Mouse (Mus musculus) neural tube, embryonic 10.5 days (tissue): ENCODE measurements around the gene Dysf.
A peak's percentile ranks its signal among the peaks of the same experiment; 100 is the strongest.
"Not testable (repeated sequence)": the region's sequence is repeated elsewhere in the genome, so short reads cannot be mapped to it uniquely, and the experiment has no call there.

ENCODE experiments used
- DNase-seq: peaks from one replicate; pipeline ENCODE4 v3.0.0-alpha.2; 2017; ENCODE audit warnings: low spot score; ENCODE audit errors: extremely low spot score

Gene Dysf

DNA sequence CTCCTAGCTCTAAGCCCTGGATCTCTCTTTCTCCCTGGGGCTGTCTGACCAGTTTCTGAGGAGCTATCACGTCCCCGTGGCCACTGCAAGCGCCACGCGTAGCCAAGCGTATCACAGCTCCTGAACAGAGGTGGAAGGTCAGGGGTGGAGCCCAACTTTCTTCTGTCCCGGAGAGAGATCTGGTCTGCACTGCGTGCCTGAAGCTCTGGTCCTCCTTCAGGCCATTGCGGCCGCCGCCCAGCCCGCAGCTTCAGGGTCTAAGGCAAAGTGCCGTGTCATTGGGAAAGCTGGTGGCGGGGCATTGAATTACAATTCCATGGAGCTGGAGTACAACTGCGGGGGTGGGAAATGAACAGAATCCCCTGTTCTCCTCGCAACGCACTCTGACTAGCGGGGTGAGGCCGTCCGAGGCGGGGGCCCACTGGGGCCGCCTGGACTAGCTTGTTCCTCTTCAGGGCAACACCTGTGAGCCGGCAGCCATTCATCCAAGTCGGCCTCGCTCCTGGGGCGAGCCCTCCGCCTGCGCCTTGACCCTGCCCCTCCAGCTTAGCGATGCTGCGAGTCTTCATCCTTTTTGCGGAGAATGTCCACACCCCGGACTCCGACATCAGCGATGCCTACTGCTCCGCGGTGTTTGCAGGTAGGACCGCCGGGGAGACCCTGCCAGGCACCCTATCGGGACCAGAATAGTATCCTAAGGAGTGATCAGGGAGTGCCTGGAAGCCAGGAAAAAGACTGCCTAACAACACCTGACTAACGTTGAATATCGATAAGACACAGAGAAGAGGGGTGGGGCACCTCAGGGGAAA is at the start of gene Dysf:
Dysf (plus strand) TSS at position 228 of the 809 bp plus-strand sequence.
- peak; percentile 64 for DNase-seq

GRCm38 (mm10) chr6:83987642-83988041 is 20.7 kb upstream of the Dysf start:
- no peak for DNase-seq

- DNase-seq = no peak
Measured at GRCm38 (mm10) chr6:84002716-84003115, 5.7 kb upstream of the Dysf start.

GRCm38 (mm10) chr6:84004295-84004694 is 4.1 kb upstream of the Dysf start:
- no peak for DNase-seq

- DNase-seq = no peak
Measured at GRCm38 (mm10) chr6:84009172-84009872, 932 bp downstream of the Dysf start.

DNA sequence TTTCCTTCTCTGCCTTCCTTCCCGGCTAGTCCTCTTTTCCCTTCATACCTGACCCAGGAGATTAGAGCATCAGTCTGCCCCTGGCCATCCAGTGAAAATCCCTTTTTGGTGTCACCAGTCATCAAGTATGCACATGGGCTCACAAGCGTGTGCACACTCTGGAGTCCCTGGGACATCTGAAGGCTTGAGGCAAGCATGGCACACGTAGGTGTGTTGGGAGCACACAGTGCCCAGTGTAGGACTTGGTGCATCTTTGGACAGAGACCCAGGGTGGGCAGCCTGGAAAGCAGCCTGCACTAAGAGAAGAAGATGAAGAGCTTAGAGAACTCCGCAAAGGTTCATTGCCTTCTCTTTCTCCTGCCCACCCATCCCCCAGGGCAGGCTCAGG is 1.5 kb downstream of the Dysf start:
- DNase-seq = no peak

DNA sequence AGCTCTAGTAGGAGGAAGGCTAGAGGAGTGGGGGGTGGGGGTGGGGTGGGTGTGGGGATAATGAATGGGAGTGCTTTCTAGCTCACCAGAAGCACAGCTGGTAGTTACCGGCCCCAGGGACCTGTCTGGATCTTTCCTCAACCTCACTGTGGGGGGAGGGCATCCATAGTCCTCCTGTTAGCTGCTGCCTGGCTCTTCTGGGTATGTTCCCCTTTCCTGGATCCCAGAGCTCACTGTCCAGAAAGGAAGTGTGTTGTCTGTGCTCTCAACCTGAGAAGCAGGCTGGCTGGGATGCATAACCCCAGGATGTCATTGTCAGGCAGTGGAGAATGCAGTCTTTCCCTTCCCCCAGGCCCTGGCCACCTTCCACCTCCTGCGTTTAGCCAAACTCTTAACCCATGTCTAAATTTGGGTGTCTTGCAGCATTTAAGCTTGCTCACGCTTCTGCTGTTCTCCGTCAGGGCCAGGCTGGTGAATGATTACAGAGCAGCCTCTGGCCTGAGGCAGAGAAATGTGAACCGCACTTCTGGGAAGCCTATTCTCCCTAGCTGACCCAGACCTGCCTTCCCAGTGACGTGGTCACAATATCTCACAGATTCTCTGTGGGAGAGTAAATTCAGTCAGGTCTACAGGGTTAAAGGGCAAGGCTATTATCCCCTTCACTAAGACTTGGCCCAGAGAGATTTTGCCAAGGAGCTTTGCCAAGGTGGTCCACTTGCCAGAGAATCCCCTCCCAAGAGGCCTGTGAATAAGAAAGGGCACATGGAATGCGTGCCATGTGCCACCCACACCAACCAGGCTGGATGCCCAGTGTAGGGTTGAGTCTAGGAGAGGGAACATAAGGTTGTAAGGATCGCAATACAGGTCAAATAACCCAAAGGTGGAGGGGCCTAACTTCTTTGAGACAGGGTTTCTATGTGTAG is 2.2 kb downstream of the Dysf start:
- peak; percentile 29 for DNase-seq

DNA sequence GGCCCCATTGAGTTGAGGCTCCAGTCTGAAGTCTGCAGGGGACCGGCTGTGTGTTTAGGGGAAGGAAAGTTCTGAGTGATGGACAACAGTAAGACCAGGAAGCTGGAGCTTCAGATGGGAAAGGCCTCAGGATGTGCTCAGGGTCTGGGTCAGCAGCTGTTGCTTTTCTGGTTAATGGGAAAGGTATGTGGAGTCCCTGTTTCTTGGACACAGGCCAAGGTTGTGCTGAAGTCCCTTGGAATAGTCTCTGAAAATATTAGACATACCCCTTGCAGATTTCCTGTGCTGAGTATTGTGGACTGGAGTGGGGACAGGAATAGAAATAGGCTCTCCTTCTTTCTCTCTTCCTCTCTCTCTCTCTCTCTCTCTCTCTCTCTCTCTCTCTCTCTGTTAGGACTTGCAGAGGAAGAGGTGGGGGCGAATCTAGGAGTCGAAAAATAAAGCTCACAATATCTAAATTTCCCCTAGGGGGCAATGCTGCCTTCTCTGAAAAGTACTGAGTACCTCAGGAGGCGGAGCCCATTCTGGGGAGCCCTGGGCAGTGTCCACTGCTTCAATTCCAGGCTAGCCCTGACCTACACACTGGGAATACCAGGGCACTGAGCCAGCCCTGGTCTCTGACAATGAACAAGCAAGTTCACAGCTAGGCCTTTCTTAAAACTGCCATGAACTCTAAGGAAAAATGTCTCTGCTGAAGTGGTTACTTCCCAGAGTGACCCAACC is 6.7 kb downstream of the Dysf start:
- DNase-seq = not testable (repeated sequence)

DNA sequence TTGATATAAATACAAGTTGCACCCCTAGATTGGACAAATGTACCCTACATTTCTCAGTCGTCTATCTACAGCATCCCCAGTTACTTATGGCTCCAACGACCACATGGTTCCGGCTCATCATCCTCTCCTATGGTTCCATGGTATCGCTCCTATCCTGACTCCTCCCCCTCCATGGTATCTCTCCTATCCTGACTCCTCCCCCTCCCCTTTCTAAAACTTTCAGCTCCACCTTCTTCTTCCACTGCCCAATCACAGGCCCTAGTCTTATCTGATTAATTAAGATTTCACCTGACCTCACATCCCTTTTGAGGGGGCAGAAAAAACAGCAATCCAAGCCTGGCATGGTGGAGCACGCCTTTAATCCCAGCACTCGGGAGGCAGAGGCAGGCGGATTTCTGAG is 8.5 kb downstream of the Dysf start:
- DNase-seq = no peak

DNA sequence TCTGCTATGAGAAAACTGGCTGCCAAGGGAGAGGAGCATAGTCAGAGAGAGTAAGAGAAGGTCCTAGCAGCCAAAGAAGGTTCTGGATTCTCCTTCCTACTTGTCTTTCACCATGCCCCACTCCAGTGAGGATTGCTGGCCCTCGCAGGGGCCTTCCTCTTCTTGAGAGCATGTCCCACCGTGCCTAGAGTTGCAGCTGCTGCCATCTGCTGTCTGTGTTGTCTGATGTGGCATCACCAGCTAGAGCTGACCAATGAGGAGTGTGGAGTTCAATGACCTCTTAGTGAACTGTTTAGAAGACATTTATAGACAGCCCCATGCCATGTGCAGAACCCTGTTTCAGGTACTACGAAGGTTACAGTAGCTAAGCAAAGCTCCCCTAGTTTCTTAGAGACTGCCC is 9.0 kb downstream of the Dysf start:
- DNase-seq = no peak

GRCm38 (mm10) chr6:84018906-84019550 is 10.6 kb downstream of the Dysf start:
- DNase-seq = peak; percentile 51

DNA sequence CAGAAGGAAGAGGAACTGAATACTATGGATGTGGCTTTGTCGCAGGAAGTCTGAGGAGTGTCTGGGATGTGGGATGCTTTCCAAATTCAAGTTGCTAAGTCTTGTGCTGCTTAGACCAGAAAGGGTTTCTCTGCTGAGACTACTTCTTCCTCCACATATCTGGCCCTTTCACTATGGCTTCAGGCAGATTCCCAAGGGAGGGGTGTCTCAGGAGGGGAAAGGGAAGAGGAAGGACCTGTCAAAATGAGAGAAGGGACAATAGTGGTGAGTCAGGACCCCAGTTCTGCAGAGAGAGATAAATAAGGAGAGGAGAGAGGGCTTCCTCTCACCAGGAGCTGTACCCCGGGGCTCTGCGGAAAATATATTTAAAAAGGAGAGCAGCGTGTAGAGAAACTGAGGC is 11.6 kb downstream of the Dysf start:
- no peak for DNase-seq

- DNase-seq = no peak
Measured at GRCm38 (mm10) chr6:84021990-84022389, 13.6 kb downstream of the Dysf start.

DNA sequence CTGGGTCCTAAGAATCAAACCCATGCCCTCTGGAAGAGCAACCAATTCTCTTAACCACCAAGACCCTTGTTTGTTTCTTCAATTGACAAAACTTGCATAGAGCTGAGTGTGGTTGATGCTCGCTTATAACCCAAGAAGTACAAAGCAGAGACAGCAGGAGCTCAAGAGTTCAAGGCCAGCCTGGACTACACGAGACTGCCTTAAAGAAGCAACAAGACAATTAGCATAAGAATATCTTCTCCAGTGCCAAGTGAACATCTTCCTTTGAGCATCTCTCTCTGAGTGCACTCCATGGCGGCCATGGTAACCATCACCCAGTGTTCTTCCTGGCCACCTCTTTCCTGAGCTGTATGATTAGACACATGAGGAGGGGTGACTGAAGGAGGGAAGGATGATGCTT is 17.2 kb downstream of the Dysf start:
- DNase-seq = no peak

GRCm38 (mm10) chr6:84028791-84029190 is 20.4 kb downstream of the Dysf start:
- DNase-seq = no peak

DNA sequence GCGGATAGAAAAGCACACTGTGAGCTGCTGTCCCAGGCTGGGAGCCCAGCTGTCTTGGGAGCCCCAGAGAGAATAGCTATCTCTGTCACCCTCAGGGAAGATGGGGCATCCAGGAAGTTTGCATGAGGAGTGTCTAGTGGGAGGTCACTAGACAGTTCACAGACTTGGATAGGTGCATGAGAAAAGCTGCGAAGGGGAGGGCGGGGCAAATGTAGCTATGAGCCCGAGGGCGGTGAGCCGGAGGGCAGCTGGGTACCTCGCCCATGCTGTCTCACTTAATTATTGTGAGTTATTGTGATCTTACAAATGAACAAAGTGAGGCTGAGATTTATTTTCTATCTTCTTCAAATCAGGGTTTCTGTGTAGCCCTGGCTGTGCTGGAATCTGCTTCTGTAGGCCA is 21.4 kb downstream of the Dysf start:
- no peak for DNase-seq

GRCm38 (mm10) chr6:84032516-84032915 is 24.1 kb downstream of the Dysf start:
- not testable (repeated sequence) for DNase-seq

GRCm38 (mm10) chr6:84043251-84043940 is 35.0 kb downstream of the Dysf start:
- DNase-seq = no peak

- no peak for DNase-seq
Measured at GRCm38 (mm10) chr6:84044679-84045078, 36.3 kb downstream of the Dysf start.

- DNase-seq = no peak
Measured at GRCm38 (mm10) chr6:84048856-84049255, 40.5 kb downstream of the Dysf start.
